Mouse (Mus musculus) forebrain, embryonic 16.5 days (tissue): ENCODE measurements around the gene Ezh1. TPM values are rescaled to one million over a fixed set of nuclear protein-coding genes. Genes with fewer than 3 reads are reported as not detected.

Experiments used
- ATAC-seq: fragments of 200-750 bp; cut with Nextera tagmentation; 2 replicates; pipeline ENCODE4 v1.8.0; 2017; ENCODE audit warnings: mild to moderate bottlenecking, moderate library complexity
- H3K27ac ChIP-seq: fragments of 300-500 bp; sonication (generic); 2 replicates; pipeline ENCODE4 v1.5.1; 2014; ENCODE audit warnings: low read length, control low read depth
- H3K27me3 ChIP-seq: fragments of 300-500 bp; sonication (generic); replicated peaks from 2 replicates; pipeline ENCODE4 v1.6.1; 2014; ENCODE audit warnings: low read length; ENCODE audit not compliant: control insufficient read depth, insufficient read depth
- H3K36me3 ChIP-seq: fragments of 300-500 bp; sonication (generic); 2 replicates; pipeline ENCODE4 v1.6.1; 2014; ENCODE audit not compliant: control insufficient read depth, insufficient read depth
- H3K4me1 ChIP-seq: fragments of 300-500 bp; sonication (generic); replicated peaks from 2 replicates; pipeline ENCODE4 v1.6.1; 2014; ENCODE audit warnings: low read length; ENCODE audit not compliant: control insufficient read depth, insufficient read depth
- H3K4me2 ChIP-seq: fragments of 300-500 bp; sonication (generic); 2 replicates; pipeline ENCODE4 v1.6.1; 2014; ENCODE audit warnings: mild to moderate bottlenecking, low read length, control low read depth
- H3K4me3 ChIP-seq: fragments of 300-500 bp; sonication (generic); replicated peaks from 2 replicates; pipeline ENCODE4 v1.5.1; 2014; ENCODE audit warnings: mild to moderate bottlenecking, low read length, control low read depth
- H3K9ac ChIP-seq: fragments of 300-500 bp; sonication (generic); replicated peaks from 2 replicates; pipeline ENCODE4 v1.6.1; 2014; ENCODE audit warnings: low read depth, low read length, control low read depth
- H3K9me3 ChIP-seq: fragments of 300-500 bp; sonication (generic); 2 replicates; pipeline ENCODE4 v1.6.1; 2016; ENCODE audit warnings: low read length; ENCODE audit not compliant: control insufficient read depth
- WGBS: fragments of 180-500 bp; shearing (Covaris S2); extraction: QIAGEN DNeasy Blood & Tissue Kit; methylation state at CpG from one replicate; pipeline ENCODE4 v1.1.7; 2014; 5-methylcytosine and 5-hydroxymethylcytosine counted together
- polyA plus RNA-seq: library from polyadenylated mRNA; unstranded; fragments of >200 nt; fragmentation: Nextera tagmentation; extraction: Ambion mirVana; gene quantifications from 2 replicates; pipeline ENCODE4 v1.2.1, GENCODE M21; 2015

Ezh1 gene
- polyA plus RNA-seq, 1 experiment from 2014 or later: 27.0 TPM

DNA sequence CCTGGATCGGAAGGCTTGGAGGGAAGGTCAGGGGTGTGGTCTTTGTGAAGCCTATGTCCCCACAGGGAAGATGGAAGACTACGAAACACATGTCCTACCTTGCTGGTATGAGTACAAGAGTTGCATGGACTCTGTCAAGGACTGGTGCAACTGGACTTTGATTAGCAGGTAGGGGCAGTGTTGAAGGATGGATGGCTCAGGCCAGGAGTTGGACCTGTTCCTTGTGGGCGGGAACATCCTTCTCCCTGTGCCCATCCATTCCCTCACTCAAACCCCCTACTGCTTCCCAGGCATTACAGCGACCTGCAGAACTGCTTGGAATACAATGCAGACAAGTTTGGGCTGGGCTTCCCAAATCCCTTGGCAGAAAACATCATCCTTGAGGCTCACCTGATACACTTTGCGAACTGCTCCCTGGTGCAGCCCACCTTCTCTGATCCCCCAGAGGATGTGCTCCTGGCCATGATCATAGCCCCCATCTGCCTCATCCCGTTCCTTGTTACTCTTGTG is 21.3 kb upstream of the Ezh1 start:
- Histone ChIP-seq H3K9ac (no peak overlapping the region), H3K27me3 (peaks cover 27% of the 10 kb centered on the region), H3K4me2 (no peak overlapping the region), H3K4me1 (peaks cover 7% of the 10 kb centered on the region; the same call in 1 of the 2 replicates), H3K4me3 (no peak overlapping the region), H3K27ac (no peak overlapping the region), H3K9me3 (no peaks in the 10 kb centered on the region), H3K36me3 (no peaks in the 10 kb centered on the region)
- 82% methylated on average over 6 of the region's 6 CpGs for WGBS
- ATAC-seq: no peak

DNA sequence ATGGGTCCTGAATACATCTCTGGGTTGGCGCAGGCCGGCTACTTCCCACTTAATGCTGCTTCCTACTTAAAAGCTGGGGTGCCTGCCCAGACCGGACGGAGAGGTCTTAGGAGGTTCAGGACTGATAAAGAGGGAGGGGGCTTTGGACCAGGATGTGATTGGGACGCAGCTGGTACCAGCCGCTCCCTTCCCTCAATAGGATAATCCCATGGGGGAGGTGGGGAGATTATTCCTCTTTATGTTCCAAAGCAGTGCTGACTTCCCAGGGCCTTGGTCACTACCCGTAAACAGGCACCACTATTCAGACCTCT is 20.4 kb upstream of the Ezh1 start:
- Histone ChIP-seq H3K4me2 (peak overlapping the region; percentile 93), H3K27me3 (peaks cover 27% of the 10 kb centered on the region), H3K27ac (no peak overlapping the region), H3K4me3 (peak overlapping the region; percentile 61), H3K9me3 (no peaks in the 10 kb centered on the region), H3K4me1 (peaks cover 7% of the 10 kb centered on the region; the same call in 1 of the 2 replicates), H3K36me3 (no peaks in the 10 kb centered on the region), H3K9ac (peak overlapping the region; percentile 79)
- no peak for ATAC-seq
- WGBS: 6% methylated on average over 7 of the region's 7 CpGs

DNA sequence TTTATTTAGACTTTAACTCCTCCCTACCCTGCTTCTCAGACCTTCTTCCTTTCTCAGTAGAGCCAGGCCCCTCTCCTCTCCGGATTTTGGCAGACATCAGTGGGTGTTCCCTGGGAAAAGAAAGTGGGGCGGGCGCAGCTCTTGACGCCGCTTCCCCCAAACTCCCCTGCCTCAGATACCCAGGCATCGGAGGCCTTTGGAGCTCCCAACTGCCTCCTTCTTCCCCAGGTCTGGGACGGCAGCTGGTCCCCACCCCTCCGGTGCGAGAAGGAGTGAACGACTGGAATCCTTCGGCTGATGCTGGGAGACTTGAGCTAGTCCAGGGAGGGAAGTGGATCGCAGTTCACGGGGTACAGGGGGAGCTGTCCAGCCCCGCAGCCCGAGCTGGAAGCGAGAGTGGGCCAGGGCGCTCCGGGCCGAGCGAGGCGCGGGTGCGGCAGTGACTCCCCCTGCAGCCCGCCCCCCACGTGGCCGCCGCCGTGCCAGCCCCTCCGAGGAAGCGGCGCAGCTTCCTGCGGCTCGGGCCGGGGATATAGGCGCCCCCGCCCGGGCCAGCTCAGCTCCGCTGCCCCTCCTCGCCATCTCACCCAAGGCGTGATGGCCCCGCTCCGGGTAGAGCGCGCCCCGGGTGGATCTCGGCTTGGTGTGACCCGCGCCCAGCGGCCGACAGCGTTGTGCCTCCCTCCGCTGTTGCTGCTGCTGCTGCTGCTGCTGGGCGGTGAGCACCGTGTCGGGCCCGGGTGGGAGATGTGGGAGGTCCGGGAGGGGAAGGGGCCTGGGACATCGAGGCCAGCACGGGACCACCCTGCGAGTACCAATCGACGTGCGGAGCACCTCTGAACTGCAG is 19.8 kb upstream of the Ezh1 start, which contains the start of gene Ramp2:
Ramp2 (plus strand) TSS at position 174 of the 847 bp plus-strand sequence.
- Histone ChIP-seq H3K36me3 (no peaks in the 10 kb centered on the region), H3K4me2 (peak within 1 kb of the TSS; percentile 93), H3K27ac (no peak within 1 kb of the TSS), H3K9me3 (no peaks in the 10 kb centered on the region), H3K27me3 (peaks cover 27% of the 10 kb centered on the region), H3K9ac (peak within 1 kb of the TSS; percentile 79), H3K4me3 (peak within 1 kb of the TSS; percentile 61), H3K4me1 (peaks cover 7% of the 10 kb centered on the region; the same call in 1 of the 2 replicates)
- 1% methylated on average over 63 of the region's 63 CpGs for WGBS
- ATAC-seq: peak; percentile 52; the same call in 1 of the 2 replicates

DNA sequence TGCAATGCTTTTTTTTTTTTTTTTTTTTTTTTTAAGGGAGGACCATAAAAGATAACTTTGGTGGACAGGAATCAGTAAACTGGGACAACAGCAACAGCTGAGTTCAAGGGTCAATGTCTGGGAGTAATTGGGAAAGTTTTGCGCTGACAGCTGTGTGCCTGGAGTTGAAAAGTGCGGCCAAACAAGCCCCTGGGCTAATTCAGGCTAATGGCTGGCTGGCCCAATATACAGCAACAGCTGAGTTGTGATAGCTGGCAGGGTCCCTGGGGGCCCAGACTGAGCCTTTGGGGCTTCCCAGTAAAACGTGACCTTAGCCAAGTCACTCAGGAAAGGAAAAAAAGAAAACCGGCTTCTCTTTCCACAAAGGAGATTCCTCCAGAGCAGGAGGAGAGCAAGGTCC is 18.8 kb upstream of the Ezh1 start:
- no peak for ATAC-seq
- WGBS: 47% methylated on average over 4 of the region's 4 CpGs
- Histone ChIP-seq H3K9ac (no peak overlapping the region), H3K27me3 (peaks cover 27% of the 10 kb centered on the region), H3K4me3 (no peak overlapping the region), H3K4me1 (peaks cover 7% of the 10 kb centered on the region; the same call in 1 of the 2 replicates), H3K4me2 (no peak overlapping the region), H3K36me3 (no peaks in the 10 kb centered on the region), H3K9me3 (no peaks in the 10 kb centered on the region), H3K27ac (no peak overlapping the region)

DNA sequence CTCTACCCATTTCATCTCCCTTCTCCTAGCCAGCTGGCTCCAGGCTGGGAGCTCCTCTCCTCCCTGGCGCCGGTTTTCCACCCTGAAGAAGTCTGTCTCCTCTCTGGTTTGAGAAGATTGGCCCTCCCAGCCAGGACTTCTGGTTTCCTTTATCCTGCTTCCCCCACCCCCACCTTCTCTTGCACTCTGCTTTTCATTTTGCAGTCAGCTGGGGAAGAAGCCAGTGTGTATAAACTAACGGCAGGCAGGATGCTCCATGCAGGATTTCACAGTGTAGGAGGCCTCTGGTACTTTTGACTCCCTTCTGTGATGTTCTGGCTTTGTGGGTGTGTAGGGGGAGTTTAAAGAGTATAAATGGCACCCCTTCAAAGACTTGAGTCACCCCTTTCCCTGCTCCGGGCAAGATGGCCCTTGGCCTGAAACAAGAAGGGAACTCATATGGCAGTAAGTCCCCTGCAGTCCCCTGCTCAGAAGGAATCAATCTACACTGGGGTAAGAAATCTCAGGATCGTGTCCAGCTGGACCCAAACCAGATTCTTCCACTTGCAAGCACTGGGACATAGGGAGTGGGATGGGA is 11.9 kb upstream of the Ezh1 start:
- WGBS: 52% methylated on average over 5 of the region's 5 CpGs
- H3K4me2 ChIP-seq: no peak overlapping the region
- no peak for ATAC-seq
- H3K4me1 ChIP-seq: no peaks in the 10 kb centered on the region
- no peak overlapping the region for H3K9ac ChIP-seq
- no peak overlapping the region for H3K4me3 ChIP-seq
- H3K9me3 ChIP-seq: no peaks in the 10 kb centered on the region
- H3K27ac ChIP-seq: no peak overlapping the region
- no peaks in the 10 kb centered on the region for H3K36me3 ChIP-seq
- 0 out of 2 replicates have a peak, but pooled peaks cover 3% of the 10 kb centered on the region for H3K27me3 ChIP-seq

DNA sequence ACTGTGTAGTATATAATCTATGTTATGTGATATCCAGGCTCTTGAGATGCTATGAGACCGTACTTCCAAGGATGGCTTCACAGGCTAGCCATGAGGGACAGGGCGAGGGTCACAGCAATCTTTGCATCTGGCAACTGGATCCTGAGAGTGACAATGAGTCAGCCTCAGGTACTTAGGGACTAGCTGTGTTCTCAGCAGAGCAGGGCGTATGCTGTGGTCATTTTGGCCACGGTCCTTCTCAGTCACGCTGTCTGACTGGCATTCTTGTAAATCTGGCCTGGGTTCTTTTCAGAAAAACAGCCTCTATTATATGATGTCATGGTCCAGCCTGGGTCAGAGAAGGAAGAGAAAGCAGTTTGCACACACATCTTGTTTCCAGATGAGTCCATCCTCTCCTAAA is 10.5 kb upstream of the Ezh1 start:
- WGBS: 91% methylated on average over 5 of the region's 5 CpGs
- Histone ChIP-seq H3K27me3 (no peaks in the 10 kb centered on the region), H3K4me3 (no peak overlapping the region), H3K27ac (no peak overlapping the region), H3K4me1 (no peaks in the 10 kb centered on the region), H3K9me3 (no peaks in the 10 kb centered on the region), H3K9ac (no peak overlapping the region), H3K36me3 (no peaks in the 10 kb centered on the region), H3K4me2 (no peak overlapping the region)
- ATAC-seq: no peak

DNA sequence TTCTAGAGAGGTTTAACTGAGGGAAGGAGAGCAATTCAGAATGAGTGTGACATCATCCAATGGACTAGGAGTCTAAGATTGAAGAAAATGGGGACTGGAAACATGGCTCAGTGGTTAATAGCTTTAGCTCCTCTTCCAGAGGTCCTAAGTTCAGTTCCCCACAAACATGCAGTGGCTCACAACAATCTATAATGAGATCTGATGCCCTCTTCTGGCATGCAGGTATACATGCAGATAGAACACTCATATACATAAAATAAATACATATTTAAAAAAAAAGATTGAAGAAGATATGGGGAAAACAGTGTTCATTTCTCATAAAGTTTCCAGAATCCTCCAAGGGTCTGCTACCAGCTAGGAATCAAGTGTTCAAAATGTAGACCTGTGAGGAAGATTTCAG is 9.2 kb upstream of the Ezh1 start:
- Histone ChIP-seq H3K27me3 (no peaks in the 10 kb centered on the region), H3K9me3 (no peaks in the 10 kb centered on the region), H3K9ac (no peak overlapping the region), H3K27ac (no peak overlapping the region), H3K4me1 (peaks cover 8% of the 10 kb centered on the region), H3K4me2 (no peak overlapping the region), H3K36me3 (no peaks in the 10 kb centered on the region), H3K4me3 (no peak overlapping the region)
- ATAC-seq: no peak

DNA sequence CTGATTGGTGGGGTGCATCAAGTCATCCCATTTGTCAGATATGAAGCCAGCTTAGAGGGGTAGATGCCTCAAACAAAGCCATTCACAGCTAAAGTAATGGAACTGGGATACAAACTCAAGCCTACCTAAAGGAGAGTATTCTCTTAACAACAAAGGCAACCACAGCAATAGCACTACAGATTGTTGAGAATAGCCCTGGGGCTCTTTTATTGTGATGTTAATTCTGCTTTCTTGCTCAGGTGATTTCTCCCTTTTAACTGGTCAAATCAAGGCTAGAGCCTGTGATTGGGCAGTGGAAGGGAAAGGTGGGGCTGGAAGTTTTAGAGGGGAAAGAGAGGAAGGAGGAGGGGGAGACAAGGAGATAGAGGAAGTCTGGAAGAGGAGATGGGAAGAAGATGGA is 7.9 kb upstream of the Ezh1 start:
- peaks cover 18% of the 10 kb centered on the region for H3K4me1 ChIP-seq
- H3K4me2 ChIP-seq: no peak overlapping the region
- H3K27me3 ChIP-seq: no peaks in the 10 kb centered on the region
- no peak for ATAC-seq
- H3K9me3 ChIP-seq: no peaks in the 10 kb centered on the region
- no peak overlapping the region for H3K9ac ChIP-seq
- no peak overlapping the region for H3K27ac ChIP-seq
- H3K4me3 ChIP-seq: no peak overlapping the region
- H3K36me3 ChIP-seq: no peaks in the 10 kb centered on the region

DNA sequence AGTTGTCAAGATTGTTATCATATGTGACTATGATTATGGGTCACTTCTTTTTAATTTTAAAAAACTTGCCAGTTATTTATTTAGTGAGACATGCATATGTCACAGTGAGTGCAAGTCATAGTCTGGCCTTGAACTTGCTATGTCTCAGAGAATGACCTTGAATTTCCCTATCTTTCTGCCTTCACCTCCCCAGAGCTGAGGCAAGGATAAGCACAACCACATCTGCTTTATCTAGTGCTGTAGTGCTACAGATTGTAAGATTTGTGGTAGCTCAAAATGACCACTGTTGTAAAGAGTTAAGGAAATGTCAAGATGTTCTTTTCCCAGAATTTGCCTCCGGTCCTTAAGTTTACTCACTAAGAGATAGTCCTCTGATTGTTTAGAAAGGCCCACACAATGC is 7.0 kb upstream of the Ezh1 start:
- H3K27ac ChIP-seq: no peak overlapping the region
- H3K9ac ChIP-seq: no peak overlapping the region
- no peak for ATAC-seq
- WGBS: 100% methylated on average over 1 of the region's 1 CpGs
- H3K4me1 ChIP-seq: peaks cover 18% of the 10 kb centered on the region
- H3K9me3 ChIP-seq: no peaks in the 10 kb centered on the region
- no peak overlapping the region for H3K4me3 ChIP-seq
- no peaks in the 10 kb centered on the region for H3K36me3 ChIP-seq
- no peak overlapping the region for H3K4me2 ChIP-seq
- H3K27me3 ChIP-seq: no peaks in the 10 kb centered on the region
